Mouse (Mus musculus) gastrocnemius, adult 18-20 months (tissue): ENCODE measurements around the gene Lypd1. TPM values are rescaled to one million over a fixed set of nuclear protein-coding genes. Genes with fewer than 3 reads are reported as not detected.

Source experiments
- total RNA-seq, 2 experiments: library from RNA; stranded (reverse); gene quantifications; 2 replicates each; pipeline ENCODE4 v1.2.3; 2021

Lypd1 gene
- total RNA-seq, 2 experiments from 2014 or later: not detected

Other genes with a start within 250 kb of the Lypd1 start
- not detected for gene Gpr39, start 236.1 kb downstream of the Lypd1 start, total RNA-seq